Mouse (Mus musculus) neural tube, postnatal 0 days (tissue): ENCODE measurements around the gene Clmp. TPM values are rescaled to one million over a fixed set of nuclear protein-coding genes. Genes with fewer than 3 reads are reported as not detected.

Experiments
- polyA plus RNA-seq: library from polyadenylated mRNA; unstranded; fragments of >200 nt; fragmentation: Nextera tagmentation; extraction: Ambion mirVana; gene quantifications from 2 replicates; pipeline ENCODE4 v1.2.1, GENCODE M21; 2015

Clmp gene
- polyA plus RNA-seq = 48.5 and 53.0 TPM in 2 replicates

GRCm38 (mm10) chr9:40685801-40686420, at the start of gene Clmp:
TSS of gene Clmp (plus strand) at chr9:40685962.

GRCm38 (mm10) chr9:40670313-40670712, 15.4 kb upstream of the Clmp start, which contains the start of gene Gm21915:
TSS of gene Gm21915 (plus strand) at chr9:40670613.

GRCm38 (mm10) chr9:40800675-40801612, 115.2 kb downstream of the Clmp start, which contains the start of gene Hspa8:
TSS of gene Hspa8 (plus strand) at chr9:40800984.

Other genes starting within 250 kb of the Clmp start
- 13.3 and 14.0 TPM in 2 replicates for gene Gramd1b, start 154.6 kb upstream of the Clmp start, polyA plus RNA-seq
- gene Gm21915, start 15.3 kb upstream of the Clmp start, polyA plus RNA-seq = not detected in 2 replicates
- 2,300 and 2,350 TPM in 2 replicates for gene Hspa8, start 115.0 kb downstream of the Clmp start, polyA plus RNA-seq
- gene Bsx, start 188.2 kb downstream of the Clmp start, polyA plus RNA-seq = not detected in 2 replicates